Mouse (Mus musculus): ENCODE measurements around the gene Chn1. TPM values are rescaled to one million over a fixed set of nuclear protein-coding genes. Genes with fewer than 3 reads are reported as not detected.

Chn1 gene
- polyA plus RNA-seq, 1 experiment from 2014 or later = 129 TPM

- H3K27me3 ChIP-seq (ENCODE audit: control insufficient read depth, insufficient read depth, low read length) = no peaks in the 10 kb centered on the region
- peaks cover 38% of the 10 kb centered on the region for H3K36me3 ChIP-seq (ENCODE audit: control insufficient read depth, insufficient read depth, low read length)
- H3K27ac ChIP-seq (replicated peaks; ENCODE audit: low read depth, low read length) = no peak overlapping the region
- ATAC-seq (ENCODE audit: low FRiP score, low TSS enrichment) = no peak
- no peak overlapping the region for H3K4me2 ChIP-seq (ENCODE audit: low read length)
- DNase-seq = no peak
- no peaks in the 10 kb centered on the region for H3K4me1 ChIP-seq (ENCODE audit: control insufficient read depth, insufficient read depth, low read length)
- WGBS = 90% methylated on average over 6 of the region's 6 CpGs
- no peaks in the 10 kb centered on the region for H3K9me3 ChIP-seq (ENCODE audit: control insufficient read depth, low read length)
- H3K4me3 ChIP-seq (replicated peaks; ENCODE audit: low read depth, low read length) = no peak overlapping the region
- H3K9ac ChIP-seq (replicated peaks; ENCODE audit: low read length) = no peak overlapping the region
Measured at GRCm38 (mm10) chr2:73611798-73612197, 163.3 kb downstream of the Chn1 start.

DNA sequence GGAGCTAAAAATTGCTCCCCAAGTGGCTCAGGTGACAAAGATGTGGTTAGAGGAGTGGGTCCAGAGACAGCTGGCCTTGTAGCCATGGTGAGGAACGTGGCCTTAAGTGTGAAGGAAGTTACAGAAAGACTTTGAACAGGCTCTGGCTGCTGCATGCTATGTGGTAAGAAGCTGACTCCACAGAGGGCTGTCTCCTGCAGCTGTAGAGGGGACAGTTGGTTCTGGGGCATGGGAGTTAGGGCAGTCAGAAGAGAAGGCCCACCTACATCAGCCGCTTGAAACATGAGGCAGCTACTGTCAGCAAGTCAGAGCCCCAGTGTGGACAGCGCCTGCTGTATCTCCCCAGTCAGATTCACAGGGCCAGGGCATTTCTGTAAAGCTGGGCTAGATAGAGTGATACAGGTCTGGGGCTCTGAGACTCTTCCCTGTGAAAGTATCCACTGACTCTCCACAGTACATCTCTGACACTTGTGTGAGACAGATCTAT lies 165.4 kb downstream of the Chn1 start:
- Histone ChIP-seq H3K9me3 (ENCODE audit: control insufficient read depth, low read length) (no peaks in the 10 kb centered on the region), H3K4me2 (ENCODE audit: low read length) (no peak overlapping the region), H3K36me3 (ENCODE audit: control insufficient read depth, insufficient read depth, low read length) (peaks cover 28% of the 10 kb centered on the region), H3K9ac (replicated peaks; ENCODE audit: low read length) (no peak overlapping the region), H3K4me3 (replicated peaks; ENCODE audit: low read depth, low read length) (no peak overlapping the region), H3K27ac (replicated peaks; ENCODE audit: low read depth, low read length) (no peak overlapping the region), H3K4me1 (ENCODE audit: control insufficient read depth, insufficient read depth, low read length) (0 out of 2 replicates have a peak, but pooled peaks cover 5% of the 10 kb centered on the region), H3K27me3 (ENCODE audit: control insufficient read depth, insufficient read depth, low read length) (no peaks in the 10 kb centered on the region)
- WGBS = 93% methylated on average over 3 of the region's 3 CpGs
- DNase-seq (no peak), ATAC-seq (ENCODE audit: low FRiP score, low TSS enrichment) (no peak)

- Histone ChIP-seq H3K27ac (replicated peaks; ENCODE audit: low read depth, low read length) (no peak overlapping the region), H3K27me3 (ENCODE audit: control insufficient read depth, insufficient read depth, low read length) (no peaks in the 10 kb centered on the region), H3K4me3 (replicated peaks; ENCODE audit: low read depth, low read length) (no peak overlapping the region), H3K4me1 (ENCODE audit: control insufficient read depth, insufficient read depth, low read length) (0 out of 2 replicates have a peak, but pooled peaks cover 5% of the 10 kb centered on the region), H3K9ac (replicated peaks; ENCODE audit: low read length) (no peak overlapping the region), H3K4me2 (ENCODE audit: low read length) (no peak overlapping the region), H3K9me3 (ENCODE audit: control insufficient read depth, low read length) (no peaks in the 10 kb centered on the region), H3K36me3 (ENCODE audit: control insufficient read depth, insufficient read depth, low read length) (peaks cover 22% of the 10 kb centered on the region)
- no peak for ATAC-seq (ENCODE audit: low FRiP score, low TSS enrichment)
- DNase-seq = no peak
- 88% methylated on average over 5 of the region's 5 CpGs for WGBS
Measured at GRCm38 (mm10) chr2:73609067-73609723, 166.0 kb downstream of the Chn1 start.

DNA sequence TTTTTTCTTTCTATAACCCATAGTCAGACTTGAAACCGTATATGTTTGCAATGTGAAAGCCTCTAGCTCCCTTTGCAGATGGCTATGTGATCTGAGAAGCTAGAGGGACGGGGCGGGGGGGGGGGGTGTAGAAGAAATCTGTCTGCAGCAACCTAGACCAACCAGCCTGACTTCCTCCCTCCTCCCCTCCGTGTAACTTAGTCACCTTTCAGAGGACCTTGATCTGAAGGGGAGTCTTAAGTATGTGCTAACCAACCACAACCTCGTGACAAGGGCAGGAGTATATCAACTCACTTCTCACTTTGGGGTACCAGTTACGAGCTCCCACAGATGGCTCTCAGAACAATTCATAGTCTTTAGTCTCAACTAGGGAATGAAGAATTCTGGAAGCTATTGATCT lies 166.8 kb downstream of the Chn1 start:
- 0 out of 2 replicates have a peak, but pooled peaks cover 5% of the 10 kb centered on the region for H3K4me1 ChIP-seq (ENCODE audit: control insufficient read depth, insufficient read depth, low read length)
- H3K9ac ChIP-seq (replicated peaks; ENCODE audit: low read length) = no peak overlapping the region
- H3K9me3 ChIP-seq (ENCODE audit: control insufficient read depth, low read length) = no peaks in the 10 kb centered on the region
- no peak overlapping the region for H3K27ac ChIP-seq (replicated peaks; ENCODE audit: low read depth, low read length)
- DNase-seq (no peak), ATAC-seq (ENCODE audit: low FRiP score, low TSS enrichment) (no peak)
- H3K27me3 ChIP-seq (ENCODE audit: control insufficient read depth, insufficient read depth, low read length) = no peaks in the 10 kb centered on the region
- H3K4me2 ChIP-seq (ENCODE audit: low read length) = no peak overlapping the region
- no peak overlapping the region for H3K4me3 ChIP-seq (replicated peaks; ENCODE audit: low read depth, low read length)
- peaks cover 17% of the 10 kb centered on the region for H3K36me3 ChIP-seq (ENCODE audit: control insufficient read depth, insufficient read depth, low read length)
- 87% methylated on average over 6 of the region's 6 CpGs for WGBS

DNA sequence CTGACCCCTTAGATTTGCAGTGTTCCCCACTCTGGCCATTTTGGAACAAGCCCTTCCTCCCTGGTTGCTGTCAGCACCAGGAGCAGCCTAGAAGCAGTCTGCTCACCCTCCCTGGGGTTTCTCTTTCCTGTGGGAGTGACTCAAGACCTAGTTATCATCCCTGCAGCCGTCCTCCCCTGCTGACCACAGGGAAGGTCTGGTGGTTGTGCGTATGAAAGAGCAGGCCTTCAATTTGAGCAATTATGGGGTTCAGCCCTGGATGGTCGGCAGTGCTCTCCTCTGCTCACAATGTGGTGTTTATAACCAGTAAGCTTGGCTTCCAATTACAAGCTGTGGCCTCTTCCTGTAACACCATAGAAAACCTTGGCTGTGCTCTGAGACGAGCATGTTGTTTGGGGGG lies 167.5 kb downstream of the Chn1 start:
- H3K4me3 ChIP-seq (replicated peaks; ENCODE audit: low read depth, low read length) = no peak overlapping the region
- H3K36me3 ChIP-seq (ENCODE audit: control insufficient read depth, insufficient read depth, low read length) = peaks cover 14% of the 10 kb centered on the region
- no peaks in the 10 kb centered on the region for H3K9me3 ChIP-seq (ENCODE audit: control insufficient read depth, low read length)
- 0 out of 2 replicates have a peak overlapping the region, but pooled peaks have one; percentile 3 for H3K27ac ChIP-seq (replicated peaks; ENCODE audit: low read depth, low read length)
- WGBS = 69% methylated on average over 4 of the region's 4 CpGs
- no peak overlapping the region for H3K9ac ChIP-seq (replicated peaks; ENCODE audit: low read length)
- no peak for ATAC-seq (ENCODE audit: low FRiP score, low TSS enrichment)
- no peak overlapping the region for H3K4me2 ChIP-seq (ENCODE audit: low read length)
- H3K27me3 ChIP-seq (ENCODE audit: control insufficient read depth, insufficient read depth, low read length) = no peaks in the 10 kb centered on the region
- no peak for DNase-seq
- 0 out of 2 replicates have a peak, but pooled peaks cover 5% of the 10 kb centered on the region for H3K4me1 ChIP-seq (ENCODE audit: control insufficient read depth, insufficient read depth, low read length)

DNA sequence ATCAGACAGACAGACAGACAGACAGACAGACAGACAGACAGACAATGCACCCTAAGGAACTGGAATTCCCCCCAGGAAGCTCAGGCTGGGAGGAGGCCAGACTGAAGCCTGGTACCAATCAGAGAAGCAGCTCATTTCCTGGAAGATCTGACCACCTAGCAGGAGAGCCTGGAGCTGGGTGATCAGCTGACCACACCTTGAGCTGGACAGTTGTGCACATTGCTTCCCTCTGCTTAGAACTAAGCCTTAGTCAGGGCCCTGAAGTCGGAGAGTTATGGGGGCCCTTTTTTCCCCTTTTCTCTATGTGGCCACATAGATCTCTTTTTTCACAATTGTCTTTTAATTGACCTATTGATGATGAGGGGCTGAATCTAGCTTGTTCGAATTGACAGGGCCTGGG lies 168.0 kb downstream of the Chn1 start:
- WGBS = 77% methylated on average over 2 of the region's 2 CpGs
- no peak for DNase-seq
- no peak for ATAC-seq (ENCODE audit: low FRiP score, low TSS enrichment)
- Histone ChIP-seq H3K4me1 (ENCODE audit: control insufficient read depth, insufficient read depth, low read length) (0 out of 2 replicates have a peak, but pooled peaks cover 5% of the 10 kb centered on the region), H3K36me3 (ENCODE audit: control insufficient read depth, insufficient read depth, low read length) (peaks cover 10% of the 10 kb centered on the region; the same call in 1 of the 2 replicates), H3K4me3 (replicated peaks; ENCODE audit: low read depth, low read length) (no peak overlapping the region), H3K27me3 (ENCODE audit: control insufficient read depth, insufficient read depth, low read length) (no peaks in the 10 kb centered on the region), H3K4me2 (ENCODE audit: low read length) (no peak overlapping the region), H3K9me3 (ENCODE audit: control insufficient read depth, low read length) (no peaks in the 10 kb centered on the region), H3K27ac (replicated peaks; ENCODE audit: low read depth, low read length) (no peak overlapping the region), H3K9ac (replicated peaks; ENCODE audit: low read length) (no peak overlapping the region)

DNA sequence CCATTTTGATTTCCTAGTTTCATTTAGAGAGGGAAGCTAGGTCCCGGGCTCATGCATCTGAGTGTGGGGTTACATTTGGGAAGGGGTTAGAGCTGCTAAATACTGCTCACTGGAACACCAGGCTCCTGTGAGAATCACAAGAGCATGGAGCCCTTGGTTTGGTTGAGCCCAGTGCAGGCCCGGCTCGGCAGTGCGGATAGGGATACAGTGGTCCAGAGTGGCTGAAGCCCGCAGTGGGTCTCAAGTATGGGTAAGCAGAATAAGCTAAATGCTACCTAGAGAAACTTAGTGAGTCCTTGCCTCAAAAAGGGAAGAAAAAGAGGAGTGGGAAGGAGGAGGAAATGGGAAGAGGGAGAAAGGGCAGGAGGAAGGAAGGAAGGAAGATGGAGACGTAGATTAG lies 168.5 kb downstream of the Chn1 start:
- H3K4me1 ChIP-seq (ENCODE audit: control insufficient read depth, insufficient read depth, low read length) = 0 out of 2 replicates have a peak, but pooled peaks cover 5% of the 10 kb centered on the region
- no peak overlapping the region for H3K4me3 ChIP-seq (replicated peaks; ENCODE audit: low read depth, low read length)
- H3K4me2 ChIP-seq (ENCODE audit: low read length) = no peak overlapping the region
- ATAC-seq (ENCODE audit: low FRiP score, low TSS enrichment) (no peak), DNase-seq (no peak)
- 91% methylated on average over 6 of the region's 6 CpGs for WGBS
- H3K27me3 ChIP-seq (ENCODE audit: control insufficient read depth, insufficient read depth, low read length) = no peaks in the 10 kb centered on the region
- H3K36me3 ChIP-seq (ENCODE audit: control insufficient read depth, insufficient read depth, low read length) = peaks cover 6% of the 10 kb centered on the region; the same call in 1 of the 2 replicates
- H3K9ac ChIP-seq (replicated peaks; ENCODE audit: low read length) = no peak overlapping the region
- no peaks in the 10 kb centered on the region for H3K9me3 ChIP-seq (ENCODE audit: control insufficient read depth, low read length)
- no peak overlapping the region for H3K27ac ChIP-seq (replicated peaks; ENCODE audit: low read depth, low read length)

DNA sequence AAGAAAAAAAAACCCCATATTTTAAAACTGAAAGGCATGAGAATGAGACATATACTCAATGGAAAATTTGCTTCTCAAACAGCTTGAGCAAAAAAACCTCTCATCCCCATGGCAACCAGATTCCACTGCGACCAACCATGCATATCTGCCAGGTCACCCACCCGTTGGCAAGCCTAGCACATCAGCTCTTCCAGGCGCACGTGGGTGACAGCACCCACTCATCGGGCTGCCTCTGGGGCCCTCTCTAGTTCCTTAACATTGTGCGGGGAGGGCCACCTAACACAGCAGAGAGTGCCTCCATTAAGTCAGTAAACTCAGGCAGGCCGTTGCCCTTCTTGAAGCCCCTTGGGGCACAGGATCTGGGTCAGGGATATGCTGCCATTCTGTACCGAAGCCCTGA lies 170.1 kb downstream of the Chn1 start:
- Histone ChIP-seq H3K27ac (replicated peaks; ENCODE audit: low read depth, low read length) (0 out of 2 replicates have a peak overlapping the region, but pooled peaks have one; percentile 45), H3K27me3 (ENCODE audit: control insufficient read depth, insufficient read depth, low read length) (no peaks in the 10 kb centered on the region)
- WGBS = 51% methylated on average over 8 of the region's 8 CpGs

DNA sequence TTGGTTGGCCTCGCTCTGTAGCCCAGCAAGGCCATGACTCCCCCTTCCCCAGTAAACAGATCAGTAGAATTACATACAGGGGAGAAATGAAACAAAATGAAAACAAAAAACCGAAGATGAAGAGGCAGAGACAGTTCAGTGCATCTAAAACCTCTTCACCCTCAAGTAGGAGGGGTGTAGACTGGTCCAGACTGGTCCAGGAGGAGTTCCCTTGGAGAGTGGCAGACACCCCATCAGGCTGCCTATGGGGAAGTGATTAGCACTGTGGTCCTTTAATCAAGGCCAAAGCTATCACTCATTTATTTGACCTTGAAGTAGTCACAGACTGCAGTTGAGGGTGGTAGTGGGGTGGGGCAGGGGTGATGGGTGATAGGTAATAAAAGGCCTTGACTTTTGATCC lies 170.6 kb downstream of the Chn1 start:
- no peak overlapping the region for H3K4me3 ChIP-seq (replicated peaks; ENCODE audit: low read depth, low read length)
- no peaks in the 10 kb centered on the region for H3K36me3 ChIP-seq (ENCODE audit: control insufficient read depth, insufficient read depth, low read length)
- 91% methylated on average over 2 of the region's 2 CpGs for WGBS
- H3K9ac ChIP-seq (replicated peaks; ENCODE audit: low read length) = no peak overlapping the region
- 0 out of 2 replicates have a peak, but pooled peaks cover 5% of the 10 kb centered on the region for H3K4me1 ChIP-seq (ENCODE audit: control insufficient read depth, insufficient read depth, low read length)
- no peak for ATAC-seq (ENCODE audit: low FRiP score, low TSS enrichment)
- no peak overlapping the region for H3K27ac ChIP-seq (replicated peaks; ENCODE audit: low read depth, low read length)
- no peaks in the 10 kb centered on the region for H3K9me3 ChIP-seq (ENCODE audit: control insufficient read depth, low read length)
- no peak overlapping the region for H3K4me2 ChIP-seq (ENCODE audit: low read length)
- DNase-seq = no peak
- H3K27me3 ChIP-seq (ENCODE audit: control insufficient read depth, insufficient read depth, low read length) = no peaks in the 10 kb centered on the region

More for the DNA sequence above, 170.1 kb downstream of the Chn1 start:
- ATAC-seq (ENCODE audit: low FRiP score, low TSS enrichment) (no peak), DNase-seq (peak; percentile 61)
- Histone ChIP-seq H3K4me1 (ENCODE audit: control insufficient read depth, insufficient read depth, low read length) (0 out of 2 replicates have a peak, but pooled peaks cover 5% of the 10 kb centered on the region), H3K9me3 (ENCODE audit: control insufficient read depth, low read length) (no peaks in the 10 kb centered on the region), H3K36me3 (ENCODE audit: control insufficient read depth, insufficient read depth, low read length) (no peaks in the 10 kb centered on the region), H3K9ac (replicated peaks; ENCODE audit: low read length) (no peak overlapping the region), H3K4me3 (replicated peaks; ENCODE audit: low read depth, low read length) (no peak overlapping the region), H3K4me2 (ENCODE audit: low read length) (no peak overlapping the region)

Measured in midbrain, embryonic 14.5 days (tissue).